Mouse (Mus musculus) neutrophil, adult 65 days (primary cell): ENCODE results near the gene Tmem260. TPM values are rescaled to one million over a fixed set of nuclear protein-coding genes. Genes with fewer than 3 reads are reported as not detected.

ENCODE experiments used
- total RNA-seq: library from RNA; stranded (reverse); gene quantifications from 2 replicates; pipeline ENCODE4 v1.2.4, GENCODE M21; 2023

The Tmem260 gene
- 12.2 and 12.8 TPM in 2 replicates for total RNA-seq

GRCm38 (mm10) chr14:48445984-48446683 is at the start of gene Tmem260:
Tmem260 (plus strand) TSS chr14:48446124.

Other genes starting within 250 kb of the Tmem260 start
- gene Otx2, start 227.7 kb downstream of the Tmem260 start, total RNA-seq, result not detected in 2 replicates